Mouse (Mus musculus): ENCODE results near the gene Fam189a2.

DNA sequence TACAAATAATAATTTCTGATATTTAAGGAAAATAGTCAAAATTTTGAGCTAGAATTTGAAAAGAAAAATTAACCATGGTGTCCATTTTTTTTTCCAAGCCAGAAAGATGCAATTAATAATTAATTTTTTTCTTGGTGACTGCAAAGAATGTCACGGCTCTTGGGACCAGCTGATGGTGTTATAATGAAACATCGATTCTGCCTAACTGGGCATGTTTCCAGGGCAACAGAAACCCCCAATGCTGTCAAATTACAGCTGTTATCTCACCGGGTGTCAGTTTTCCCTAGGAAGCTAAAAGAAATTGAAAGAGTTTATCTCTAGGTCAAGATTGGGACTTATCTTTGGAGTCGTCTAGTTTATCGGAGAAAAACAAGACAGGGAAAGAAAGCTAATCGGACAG, 46.6 kb downstream of the Fam189a2 start:
- TF ChIP-seq CTCF (conservative IDR thresholded peaks at IDR 0.05; ENCODE audit: insufficient read depth, insufficient read length, low read depth, low read length): no peak
- no peak for TF ChIP-seq POLR2A (IDR thresholded peaks at IDR 0.05; ENCODE audit: low read depth, low read length)

All from kidney, adult 2 months (tissue).